Mouse (Mus musculus) heart, postnatal 14 days (tissue): ENCODE data around the gene Myo7a. TPM values are rescaled to one million over a fixed set of nuclear protein-coding genes. Genes with fewer than 3 reads are reported as not detected.

ENCODE experiments used
- total RNA-seq, 2 experiments: library from RNA; stranded (reverse); gene quantifications; 2 replicates each; pipeline ENCODE4 v1.2.3; 2021

Gene Myo7a
- total RNA-seq, 2 experiments from 2014 or later = 5.4 to 6.3 TPM

Other genes starting within 250 kb of the Myo7a start
- gene Gdpd4, start 199.6 kb downstream of the Myo7a start, total RNA-seq = not detected
- under 1 TPM; 0.22 TPM for gene Omp, start 26.0 kb upstream of the Myo7a start, total RNA-seq
- gene Capn5, start 58.8 kb upstream of the Myo7a start, total RNA-seq = 1 to 10 TPM; 2.7 to 3.9 TPM
- gene B3gnt6, start 80.0 kb upstream of the Myo7a start, total RNA-seq = not detected
- gene Acer3, start 201.7 kb upstream of the Myo7a start, total RNA-seq = 10 to 100 TPM in 1 of 2 experiments, 1 to 10 TPM in 1; 9.9 to 11.3 TPM
- gene Tsku, start 241.8 kb upstream of the Myo7a start, total RNA-seq = 1 to 10 TPM; 4.0 to 4.4 TPM